Mouse (Mus musculus): ENCODE measurements at regions not wholly inside any gene's neighbourhood (a gene's known extent, or its start where the extent isn't known, plus 50 kb on each side); places are given as distances from the start of the nearest gene placed in this dataset.

DNA sequence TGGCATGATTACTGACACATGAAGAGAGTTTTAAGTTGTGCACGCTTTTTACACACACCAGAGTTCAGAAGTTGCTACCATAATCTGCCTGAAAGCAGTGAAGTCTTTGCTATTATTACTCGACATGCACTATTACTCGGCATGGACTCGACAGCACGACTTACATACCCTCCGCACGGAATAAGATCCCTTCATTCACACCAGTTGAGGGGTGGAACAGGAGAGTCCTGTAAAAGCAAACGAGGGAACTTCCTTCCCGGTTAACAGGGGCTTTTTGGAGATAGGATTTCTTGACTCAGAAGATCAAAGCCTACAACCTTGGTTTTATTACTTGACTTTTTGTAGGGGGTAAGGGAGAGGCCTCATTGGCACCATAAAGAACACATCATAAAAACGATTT, 416.4 kb upstream of the Nr5a2 start:
- Histone ChIP-seq H3K27me3 (replicated peaks; ENCODE audit: control insufficient read depth, insufficient read depth, low read length) (no peaks in the 10 kb centered on the region), H3K9me3 (ENCODE audit: control insufficient read depth, low read length) (no peaks in the 10 kb centered on the region), H3K27ac (ENCODE audit: low read depth, low read length) (no peak overlapping the region), H3K4me1 (replicated peaks; ENCODE audit: control insufficient read depth, insufficient read depth, low read length) (no peaks in the 10 kb centered on the region), H3K36me3 (ENCODE audit: control insufficient read depth, insufficient read depth, low read length) (no peaks in the 10 kb centered on the region), H3K9ac (ENCODE audit: low read depth, low read length) (no peak overlapping the region), H3K4me3 (ENCODE audit: low read depth, low read length) (no peak overlapping the region), H3K4me2 (no peak overlapping the region)
- DNase-seq (ENCODE audit: low spot score) = no peak
- no peak for ATAC-seq (replicated peaks; ENCODE audit: low FRiP score)
- WGBS = 65% methylated on average over 10 of the region's 10 CpGs

DNA sequence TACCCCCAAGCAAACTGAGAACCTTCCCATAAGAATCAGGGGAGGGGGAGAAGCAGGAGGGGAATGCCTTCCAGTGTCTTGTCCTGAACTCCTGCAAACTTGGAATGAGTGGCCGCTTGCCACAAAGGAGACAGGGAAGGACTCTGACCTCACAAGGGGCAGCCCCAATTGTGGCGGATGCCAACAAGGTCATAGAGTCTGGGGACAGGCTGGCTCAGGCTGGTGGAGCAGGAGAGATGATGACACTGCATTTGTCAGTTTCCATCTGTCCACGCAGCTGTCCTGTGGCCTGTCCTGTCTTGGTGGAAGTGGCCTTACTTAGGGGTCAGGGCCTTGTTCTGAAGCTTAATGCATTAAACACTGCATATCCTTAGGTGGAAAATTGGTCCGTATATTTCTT, 414.4 kb upstream of the Nr5a2 start:
- Histone ChIP-seq H3K4me2 (no peak overlapping the region), H3K4me3 (ENCODE audit: low read depth, low read length) (no peak overlapping the region), H3K36me3 (ENCODE audit: control insufficient read depth, insufficient read depth, low read length) (no peaks in the 10 kb centered on the region), H3K9ac (ENCODE audit: low read depth, low read length) (no peak overlapping the region), H3K27me3 (replicated peaks; ENCODE audit: control insufficient read depth, insufficient read depth, low read length) (no peaks in the 10 kb centered on the region), H3K9me3 (ENCODE audit: control insufficient read depth, low read length) (no peaks in the 10 kb centered on the region), H3K4me1 (replicated peaks; ENCODE audit: control insufficient read depth, insufficient read depth, low read length) (no peaks in the 10 kb centered on the region), H3K27ac (ENCODE audit: low read depth, low read length) (no peak overlapping the region)
- no peak for DNase-seq (ENCODE audit: low spot score)
- no peak for ATAC-seq (replicated peaks; ENCODE audit: low FRiP score)
- WGBS = 76% methylated on average over 4 of the region's 4 CpGs

DNA sequence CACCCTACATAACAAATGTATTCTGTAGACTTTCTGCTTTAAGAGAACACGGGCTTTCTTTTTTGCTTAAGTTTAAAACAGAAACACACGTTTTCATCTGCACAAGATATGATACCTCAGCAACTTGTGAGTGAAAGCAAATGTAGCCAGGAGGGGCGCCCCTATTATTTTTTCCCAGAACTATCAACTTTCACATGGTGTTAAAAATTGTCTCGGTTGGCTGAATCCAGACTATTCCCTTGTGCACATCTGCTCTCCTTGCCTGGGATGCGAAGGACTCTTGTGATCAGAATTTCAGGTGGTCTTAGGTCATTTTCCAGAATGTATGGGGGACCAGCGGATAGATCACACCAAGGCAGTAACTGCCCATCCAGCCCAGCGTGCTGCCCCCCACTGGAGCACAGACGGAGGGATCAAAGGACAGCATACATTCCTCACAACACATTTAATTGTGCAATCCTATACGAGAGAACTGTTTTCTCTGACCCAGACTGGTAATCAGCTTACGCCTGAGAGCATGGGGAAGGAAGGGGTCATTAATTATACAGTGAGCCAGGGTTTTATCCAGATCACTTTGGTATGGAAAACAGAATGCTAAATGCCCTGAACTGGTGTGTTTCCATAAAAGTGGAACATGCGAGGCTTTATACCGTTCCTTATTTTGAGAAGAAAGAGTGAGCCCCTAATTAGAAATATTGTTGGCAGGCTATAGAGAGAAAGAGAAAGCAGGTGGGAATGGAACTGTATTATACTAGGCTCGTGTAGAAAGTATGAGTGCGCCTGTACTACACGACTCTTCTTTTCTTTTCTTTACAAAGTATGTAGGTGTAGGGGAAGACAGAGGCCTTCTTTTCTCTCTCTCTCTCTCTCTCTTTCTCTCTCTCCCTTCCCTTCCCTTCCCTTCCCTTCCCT, 413.5 kb upstream of the Nr5a2 start:
- ATAC-seq (replicated peaks; ENCODE audit: low FRiP score) (no peak), DNase-seq (ENCODE audit: low spot score) (no peak)
- Histone ChIP-seq H3K27me3 (replicated peaks; ENCODE audit: control insufficient read depth, insufficient read depth, low read length) (no peaks in the 10 kb centered on the region), H3K4me1 (replicated peaks; ENCODE audit: control insufficient read depth, insufficient read depth, low read length) (no peaks in the 10 kb centered on the region), H3K36me3 (ENCODE audit: control insufficient read depth, insufficient read depth, low read length) (no peaks in the 10 kb centered on the region), H3K4me3 (ENCODE audit: low read depth, low read length) (no peak overlapping the region), H3K9ac (ENCODE audit: low read depth, low read length) (no peak overlapping the region), H3K4me2 (no peak overlapping the region), H3K9me3 (ENCODE audit: control insufficient read depth, low read length) (no peaks in the 10 kb centered on the region), H3K27ac (ENCODE audit: low read depth, low read length) (no peak overlapping the region)
- WGBS = 70% methylated on average over 15 of the region's 15 CpGs

DNA sequence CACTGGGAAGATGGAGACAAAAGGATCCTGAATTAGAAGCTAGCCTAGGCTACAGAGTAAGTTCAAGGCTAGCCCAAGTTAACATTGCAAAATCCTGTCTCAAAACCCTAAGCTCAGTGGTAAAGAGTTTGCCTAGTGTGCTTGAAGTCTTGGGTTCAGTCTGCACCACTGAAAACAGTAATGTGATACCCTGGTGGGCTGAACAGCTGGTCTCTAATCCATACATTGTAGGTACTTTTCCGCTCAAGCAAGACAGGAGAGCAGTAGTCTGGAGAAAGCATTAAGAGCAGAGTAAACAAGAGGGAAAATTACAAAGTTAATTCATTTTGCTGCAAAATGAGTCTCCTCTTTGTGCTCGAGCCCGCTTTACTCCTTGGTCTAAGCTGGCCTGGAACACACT, 412.0 kb upstream of the Nr5a2 start:
- no peak for ATAC-seq (replicated peaks; ENCODE audit: low FRiP score)
- DNase-seq (ENCODE audit: low spot score) = no peak
- Histone ChIP-seq H3K4me1 (replicated peaks; ENCODE audit: control insufficient read depth, insufficient read depth, low read length) (no peaks in the 10 kb centered on the region), H3K36me3 (ENCODE audit: control insufficient read depth, insufficient read depth, low read length) (no peaks in the 10 kb centered on the region), H3K4me3 (ENCODE audit: low read depth, low read length) (no peak overlapping the region), H3K4me2 (no peak overlapping the region), H3K9ac (ENCODE audit: low read depth, low read length) (no peak overlapping the region), H3K9me3 (ENCODE audit: control insufficient read depth, low read length) (no peaks in the 10 kb centered on the region), H3K27ac (ENCODE audit: low read depth, low read length) (no peak overlapping the region), H3K27me3 (replicated peaks; ENCODE audit: control insufficient read depth, insufficient read depth, low read length) (no peaks in the 10 kb centered on the region)
- WGBS = 81% methylated on average over 3 of the region's 3 CpGs

DNA sequence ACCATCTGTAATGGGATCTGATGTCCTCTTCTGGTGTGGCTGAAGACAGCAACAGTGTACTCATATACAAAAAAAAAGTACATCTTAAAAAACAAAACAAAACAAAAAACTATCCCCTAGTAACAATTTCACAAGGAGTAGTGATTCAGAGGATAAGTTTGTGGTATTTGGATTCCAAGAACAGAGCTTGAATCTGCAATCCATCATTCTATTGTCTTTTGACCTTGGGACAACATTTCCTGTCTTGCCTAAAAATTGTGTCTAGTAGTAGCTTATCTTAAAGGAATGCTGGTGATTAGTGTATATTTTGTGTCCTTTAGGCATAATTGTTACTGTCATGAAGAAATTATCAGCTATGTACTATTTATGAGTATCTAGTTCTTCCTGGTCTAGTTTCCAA, 404.1 kb upstream of the Nr5a2 start:
- Histone ChIP-seq H3K9ac (ENCODE audit: low read depth, low read length) (no peak overlapping the region), H3K4me3 (ENCODE audit: low read depth, low read length) (no peak overlapping the region), H3K27me3 (replicated peaks; ENCODE audit: control insufficient read depth, insufficient read depth, low read length) (no peaks in the 10 kb centered on the region), H3K4me2 (no peak overlapping the region), H3K4me1 (replicated peaks; ENCODE audit: control insufficient read depth, insufficient read depth, low read length) (no peaks in the 10 kb centered on the region), H3K36me3 (ENCODE audit: control insufficient read depth, insufficient read depth, low read length) (no peaks in the 10 kb centered on the region), H3K9me3 (ENCODE audit: control insufficient read depth, low read length) (no peaks in the 10 kb centered on the region), H3K27ac (ENCODE audit: low read depth, low read length) (no peak overlapping the region)
- DNase-seq (ENCODE audit: low spot score) = no peak
- no peak for ATAC-seq (replicated peaks; ENCODE audit: low FRiP score)

DNA sequence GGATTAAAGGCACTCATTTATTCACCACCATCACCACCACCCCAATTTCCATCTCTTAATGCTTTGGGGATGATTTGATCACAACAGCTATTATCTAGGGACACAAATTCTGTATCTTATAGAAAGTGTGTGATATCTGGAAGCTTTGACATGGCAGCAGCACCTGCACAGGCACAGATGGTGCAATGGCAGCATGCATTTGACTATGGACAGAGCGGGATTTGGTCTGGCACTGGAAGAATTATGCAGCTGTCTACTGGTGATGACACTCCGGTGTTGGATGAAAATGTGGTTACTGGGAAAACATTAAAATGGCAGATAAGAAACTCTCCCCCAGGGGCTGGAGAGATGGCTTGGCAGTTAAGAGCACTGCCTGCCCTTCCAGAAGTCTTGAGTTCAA, 403.7 kb upstream of the Nr5a2 start:
- DNase-seq (ENCODE audit: low spot score) = no peak
- Histone ChIP-seq H3K9ac (ENCODE audit: low read depth, low read length) (no peak overlapping the region), H3K4me1 (replicated peaks; ENCODE audit: control insufficient read depth, insufficient read depth, low read length) (no peaks in the 10 kb centered on the region), H3K36me3 (ENCODE audit: control insufficient read depth, insufficient read depth, low read length) (no peaks in the 10 kb centered on the region), H3K27ac (ENCODE audit: low read depth, low read length) (no peak overlapping the region), H3K4me2 (no peak overlapping the region), H3K27me3 (replicated peaks; ENCODE audit: control insufficient read depth, insufficient read depth, low read length) (no peaks in the 10 kb centered on the region), H3K9me3 (ENCODE audit: control insufficient read depth, low read length) (no peaks in the 10 kb centered on the region), H3K4me3 (ENCODE audit: low read depth, low read length) (no peak overlapping the region)
- ATAC-seq (replicated peaks; ENCODE audit: low FRiP score) = no peak
- WGBS = 92% methylated on average over 2 of the region's 2 CpGs

DNA sequence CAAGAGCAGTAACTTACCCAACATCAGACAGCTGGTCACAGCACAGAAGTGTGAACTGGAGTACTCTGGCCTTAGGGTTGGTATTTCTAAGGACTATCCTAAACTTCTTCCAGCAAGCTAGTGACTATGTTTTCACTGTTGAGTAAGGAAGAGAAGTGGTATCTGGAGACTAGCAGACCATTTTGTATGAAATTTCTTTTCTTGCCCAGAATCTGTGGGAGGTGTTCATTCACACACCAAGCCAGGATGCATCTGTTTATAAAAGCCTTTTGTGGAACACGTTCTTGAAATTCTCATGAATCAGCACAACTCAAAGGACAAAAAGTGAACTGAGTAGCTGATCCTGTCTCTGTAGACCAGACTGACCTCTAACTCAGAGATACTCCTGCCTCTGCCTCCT, 403.3 kb upstream of the Nr5a2 start:
- H3K4me1 ChIP-seq (replicated peaks; ENCODE audit: control insufficient read depth, insufficient read depth, low read length) = no peaks in the 10 kb centered on the region
- H3K27me3 ChIP-seq (replicated peaks; ENCODE audit: control insufficient read depth, insufficient read depth, low read length) = no peaks in the 10 kb centered on the region
- no peaks in the 10 kb centered on the region for H3K9me3 ChIP-seq (ENCODE audit: control insufficient read depth, low read length)
- no peak overlapping the region for H3K9ac ChIP-seq (ENCODE audit: low read depth, low read length)
- no peak overlapping the region for H3K4me3 ChIP-seq (ENCODE audit: low read depth, low read length)
- no peak for DNase-seq (ENCODE audit: low spot score)
- H3K27ac ChIP-seq (ENCODE audit: low read depth, low read length) = no peak overlapping the region
- 41% methylated on average over 1 of the region's 1 CpGs for WGBS
- H3K36me3 ChIP-seq (ENCODE audit: control insufficient read depth, insufficient read depth, low read length) = no peaks in the 10 kb centered on the region
- no peak overlapping the region for H3K4me2 ChIP-seq
- no peak for ATAC-seq (replicated peaks; ENCODE audit: low FRiP score)

DNA sequence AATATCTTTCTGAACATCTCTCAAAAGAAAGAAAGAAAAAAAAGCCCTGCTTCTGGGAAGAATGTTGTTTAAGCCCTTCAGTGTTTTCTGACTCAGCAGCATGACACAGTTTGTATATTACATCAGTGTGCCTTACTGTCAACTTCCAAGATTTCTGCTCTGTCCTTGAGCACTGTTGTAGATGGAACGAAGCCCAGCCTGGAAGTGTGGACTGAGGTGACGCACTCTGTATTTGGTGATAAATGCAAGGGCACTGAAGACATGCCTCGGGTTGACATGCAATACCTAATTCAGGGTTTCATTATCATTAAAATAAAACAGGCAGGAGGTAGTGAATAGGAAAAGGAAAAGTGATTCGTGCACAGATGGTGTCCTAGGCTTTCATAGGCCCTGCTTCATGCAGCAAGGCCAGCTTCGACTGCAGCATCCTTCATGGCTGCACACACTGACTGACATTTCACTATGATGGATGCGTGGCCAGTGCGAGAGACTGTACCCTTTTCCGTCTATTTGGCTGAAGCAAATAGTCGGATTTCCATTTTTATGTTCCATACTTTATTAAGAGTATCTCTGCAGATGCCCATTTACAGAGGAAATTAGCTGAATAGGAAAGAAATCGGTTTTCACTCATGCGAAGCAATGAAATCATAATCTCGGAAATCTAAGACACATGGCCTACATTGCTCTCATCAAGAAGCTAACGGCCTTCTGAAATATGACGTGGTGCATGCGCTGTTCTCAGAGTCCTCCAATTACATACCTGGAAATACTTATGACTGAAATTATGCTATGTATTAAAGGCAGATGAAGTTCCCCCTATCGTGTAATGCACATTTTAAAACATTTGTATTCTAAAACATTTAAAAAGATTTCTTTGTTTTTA, 400.7 kb upstream of the Nr5a2 start:
- 86% methylated on average over 16 of the region's 16 CpGs for WGBS
- no peaks in the 10 kb centered on the region for H3K36me3 ChIP-seq (ENCODE audit: control insufficient read depth, insufficient read depth, low read length)
- ATAC-seq (replicated peaks; ENCODE audit: low FRiP score) = no peak
- H3K4me1 ChIP-seq (replicated peaks; ENCODE audit: control insufficient read depth, insufficient read depth, low read length) = no peaks in the 10 kb centered on the region
- H3K4me3 ChIP-seq (ENCODE audit: low read depth, low read length) = no peak overlapping the region
- H3K27ac ChIP-seq (ENCODE audit: low read depth, low read length) = no peak overlapping the region
- no peak for DNase-seq (ENCODE audit: low spot score)
- no peak overlapping the region for H3K4me2 ChIP-seq
- H3K27me3 ChIP-seq (replicated peaks; ENCODE audit: control insufficient read depth, insufficient read depth, low read length) = no peaks in the 10 kb centered on the region
- no peaks in the 10 kb centered on the region for H3K9me3 ChIP-seq (ENCODE audit: control insufficient read depth, low read length)
- H3K9ac ChIP-seq (ENCODE audit: low read depth, low read length) = no peak overlapping the region
